Mouse (Mus musculus) gastrocnemius, postnatal 14 days (tissue): ENCODE results near the gene Cers6. TPM values are rescaled to one million over a fixed set of nuclear protein-coding genes. Genes with fewer than 3 reads are reported as not detected.

Experiments
- DNase-seq: peaks from one replicate; pipeline ENCODE4 v3.0.0; 2021; ENCODE audit warnings: mixed read lengths
- intact Hi-C: fragments of 180-260 bp; cut with DNase I; formaldehyde crosslinking; loops from one replicate; pipeline ENCODE4 v1.15.1; 2025; ENCODE audit warnings: low total_unique reads
- total RNA-seq, 2 experiments: library from RNA; stranded (reverse); gene quantifications; 2 replicates each; pipeline ENCODE4 v1.2.3; 2021

Cers6 gene
- total RNA-seq, 2 experiments from 2014 or later: 3.5 to 3.8 TPM

DNA sequence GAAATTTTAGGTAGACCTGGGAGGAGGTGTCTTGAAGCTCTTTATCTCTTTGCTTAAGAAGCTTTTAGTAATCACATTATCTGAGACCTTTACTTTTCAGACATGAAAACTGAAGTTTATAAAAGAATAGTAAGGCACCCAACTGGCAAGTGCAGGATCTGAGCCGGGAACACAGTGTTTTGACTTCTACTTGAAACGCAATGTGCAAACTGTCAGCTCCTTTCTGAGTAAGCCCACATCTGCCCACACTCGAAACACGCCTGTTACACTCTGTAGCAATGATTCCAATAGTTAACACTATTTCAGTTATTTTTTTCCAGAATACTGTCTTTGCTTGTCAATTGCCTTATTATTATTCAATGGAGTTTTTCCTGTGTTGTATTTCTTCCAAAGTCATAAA is 235.6 kb downstream of the Cers6 start:
- DNase-seq: no peak

DNA sequence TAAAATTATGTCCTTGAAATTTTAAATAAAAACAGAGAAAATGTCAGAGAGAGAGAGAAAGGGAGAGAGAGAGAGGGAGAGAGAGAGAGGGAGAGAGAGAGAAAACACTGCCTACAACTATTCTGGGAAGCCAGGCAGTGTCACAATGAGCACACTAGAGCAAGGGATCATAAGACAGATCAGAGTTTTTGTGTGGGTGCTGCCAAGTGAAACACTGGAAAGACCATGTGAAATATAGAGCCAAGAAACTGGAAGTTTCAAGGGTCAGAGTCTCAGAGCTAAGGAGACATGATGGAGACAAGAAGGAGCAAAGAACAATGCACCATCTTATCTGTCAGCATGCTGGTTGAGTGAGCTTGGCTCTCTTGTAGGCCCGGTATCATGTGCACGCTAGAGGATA is 236.3 kb downstream of the Cers6 start:
- DNase-seq: no peak
- intact Hi-C loops: no loop called here

More for the DNA sequence above, 235.6 kb downstream of the Cers6 start:
- intact Hi-C loops: no loop called here

DNA sequence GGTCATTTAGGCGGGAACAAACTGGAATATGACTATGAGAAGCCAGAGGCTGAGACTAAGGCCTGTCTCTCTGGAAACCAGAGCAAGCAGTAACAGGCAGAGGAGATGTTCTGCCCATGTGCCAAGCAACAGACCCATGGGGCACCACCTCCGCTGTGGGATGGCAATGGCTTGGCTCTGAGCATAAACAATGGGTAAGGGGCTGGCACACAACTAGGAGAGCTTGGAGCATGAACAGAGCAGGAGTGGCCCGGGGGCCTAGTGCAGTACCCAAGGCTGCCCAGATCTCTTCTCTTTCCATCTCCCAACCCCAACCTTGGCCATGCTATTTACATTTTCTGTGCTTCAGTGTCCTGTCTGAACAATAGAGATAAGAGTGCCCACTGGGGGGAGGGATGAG is 237.5 kb downstream of the Cers6 start:
- no peak for DNase-seq
- intact Hi-C loops: no loop called here

DNA sequence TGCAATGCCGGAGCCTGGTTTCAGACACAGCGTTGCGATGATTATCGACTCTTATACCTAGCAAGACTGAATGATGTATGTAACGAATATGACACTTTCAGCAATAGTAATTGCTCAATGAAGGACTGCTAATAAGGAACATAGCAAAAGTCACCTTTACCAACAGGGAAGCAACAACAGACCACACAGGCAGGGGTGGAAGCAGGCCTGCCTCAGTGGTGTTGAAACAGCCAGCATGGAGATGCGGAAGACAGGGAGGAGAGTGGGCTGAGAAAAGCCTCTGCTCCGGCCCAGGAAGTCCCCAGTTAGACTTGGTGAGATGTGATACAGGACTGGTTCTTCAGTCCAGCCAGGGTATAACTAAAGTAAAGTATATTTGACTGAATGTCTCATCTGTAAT is 237.9 kb downstream of the Cers6 start:
- no peak for DNase-seq

DNA sequence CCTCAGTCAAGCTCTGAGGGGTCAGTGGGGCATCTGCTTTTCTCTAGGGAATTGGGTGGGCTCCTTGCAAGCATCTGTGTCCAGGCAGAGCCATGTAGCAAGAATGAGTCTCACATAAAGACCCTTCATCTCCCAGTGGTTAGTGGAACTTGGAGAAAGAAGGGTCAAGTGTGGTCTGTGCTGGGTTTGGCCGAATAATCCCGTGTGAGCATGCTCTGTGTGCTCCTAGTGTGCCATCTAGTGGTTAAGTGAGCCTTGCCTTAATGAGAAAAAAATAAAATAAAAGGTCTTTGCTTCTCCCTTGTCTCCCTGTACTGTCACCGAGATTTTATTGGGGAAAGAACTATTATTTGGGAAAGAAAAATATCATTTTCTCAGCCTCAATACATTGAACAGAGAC is 239.5 kb downstream of the Cers6 start:
- intact Hi-C loops: loop anchor here (5.0 kb wide), 1 partner anchor 318 kb away; no protein-coding TSS in a partner anchor

More for the DNA sequence above, 237.9 kb downstream of the Cers6 start:
- intact Hi-C loops: no loop called here

DNA sequence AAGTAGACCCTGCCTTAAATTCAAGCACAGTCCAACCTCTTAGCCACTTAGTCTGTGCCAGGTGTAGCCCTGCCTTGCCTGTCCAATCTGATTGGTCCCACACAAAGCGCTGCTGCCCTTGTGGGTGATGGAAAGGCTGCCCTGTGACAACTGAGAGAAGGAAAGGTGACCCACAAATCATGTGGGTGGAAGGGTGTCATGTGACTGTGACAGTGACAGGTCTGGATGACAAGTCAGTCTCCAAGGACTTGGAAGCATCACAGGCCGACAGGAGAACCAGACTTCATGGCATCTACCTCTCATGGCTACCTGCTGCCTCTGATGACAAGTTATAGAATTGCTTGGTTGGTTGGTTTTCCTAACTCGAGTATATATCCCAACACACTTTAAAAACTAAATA is 242.3 kb downstream of the Cers6 start:
- no peak for DNase-seq
- intact Hi-C loops: loop anchor here (5.0 kb wide), 1 partner anchor 321 kb away; no protein-coding TSS in a partner anchor

More for the DNA sequence above, 239.5 kb downstream of the Cers6 start:
- DNase-seq: peak; percentile 30

DNA sequence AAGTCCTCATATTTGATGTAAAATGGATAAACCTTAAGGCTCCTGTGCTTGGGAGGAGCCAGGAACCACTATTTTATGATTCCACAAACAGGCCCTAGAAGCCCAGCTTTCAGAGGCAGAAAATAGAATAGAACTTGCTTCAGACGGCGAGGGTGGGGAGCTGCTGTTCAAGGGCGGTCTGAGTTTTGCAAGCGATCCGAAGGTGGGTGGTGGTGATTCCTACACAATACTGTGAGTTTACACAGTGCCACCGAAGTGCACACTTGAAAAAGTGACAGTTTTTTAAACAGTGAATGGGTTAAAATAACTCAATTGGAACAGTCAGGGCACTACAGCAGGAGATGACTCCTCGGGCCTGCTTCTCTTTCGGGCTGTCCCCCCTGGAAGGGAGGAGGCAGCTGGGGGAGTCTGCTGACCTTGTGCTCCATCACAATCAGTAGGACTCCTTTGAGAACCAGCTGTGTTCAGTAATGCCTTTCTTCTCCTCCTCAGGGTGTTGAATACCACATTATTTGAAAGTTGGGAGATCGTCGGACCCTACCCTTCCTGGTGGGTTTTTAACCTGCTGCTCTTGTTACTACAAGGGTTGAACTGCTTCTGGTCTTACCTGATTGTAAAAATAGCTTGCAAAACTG is 243.4 kb downstream of the Cers6 start:
- intact Hi-C loops: loop anchor here (5.0 kb wide), 1 partner anchor 322 kb away; no protein-coding TSS in a partner anchor
- no peak for DNase-seq

DNA sequence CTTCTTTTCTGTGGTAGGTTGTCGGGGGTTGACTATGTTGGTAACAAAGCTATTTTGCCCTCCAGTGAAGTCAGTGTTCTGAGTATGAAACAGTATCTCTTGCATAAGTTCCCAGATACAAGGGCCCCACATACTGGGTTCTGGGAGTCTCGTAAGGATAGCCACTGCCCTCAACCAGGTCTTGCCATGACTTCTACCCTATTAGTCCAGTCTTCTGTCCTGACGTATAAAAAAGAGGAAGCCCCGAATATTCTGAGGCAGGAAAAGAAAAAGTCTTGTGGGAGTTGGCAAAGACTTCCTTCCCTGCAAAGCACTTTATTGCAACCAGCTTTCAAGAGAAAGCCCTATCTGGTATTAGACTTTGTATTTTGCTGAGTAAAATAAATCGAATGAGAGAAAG is 248.0 kb downstream of the Cers6 start:
- intact Hi-C loops: no loop called here
- no peak for DNase-seq

DNA sequence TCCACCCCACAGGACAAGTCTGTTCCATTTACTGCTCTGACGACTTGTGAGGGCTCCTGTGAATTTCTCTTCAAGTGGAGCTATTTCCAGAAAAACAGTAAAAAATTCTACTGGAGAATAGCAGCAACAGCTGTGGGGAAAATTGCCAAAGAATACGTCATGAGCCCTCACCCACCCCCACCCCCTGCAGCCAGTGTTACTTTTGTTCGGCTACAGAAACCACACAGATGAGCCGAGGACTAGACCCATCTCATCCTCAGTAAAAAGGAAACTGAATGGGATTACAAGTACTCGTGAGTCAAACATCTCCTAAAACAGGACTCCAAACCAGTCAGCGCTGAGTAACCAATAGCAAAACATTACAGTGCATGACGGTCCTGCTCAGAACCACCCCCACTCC is 248.5 kb downstream of the Cers6 start:
- intact Hi-C loops: no loop called here
- peak; percentile 10 for DNase-seq

DNA sequence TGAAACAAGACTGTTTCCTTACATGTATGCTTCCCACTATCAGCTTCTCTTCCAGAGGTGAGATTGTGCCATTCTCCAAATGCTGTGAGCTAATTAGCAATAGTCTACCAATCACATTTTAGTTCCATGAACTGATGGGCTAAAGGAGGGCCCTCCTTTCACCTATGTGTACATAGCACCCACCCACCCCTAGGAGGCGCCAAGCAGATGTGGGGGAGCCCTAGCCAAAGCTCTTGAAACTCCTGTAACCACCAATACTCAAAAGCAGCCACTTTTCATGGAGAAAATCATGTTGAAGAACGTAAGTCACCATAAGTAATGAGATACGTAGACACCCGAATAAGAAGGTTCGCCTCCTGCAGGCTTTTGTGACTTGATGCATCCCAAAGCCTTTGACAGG is 251.4 kb downstream of the Cers6 start:
- intact Hi-C loops: no loop called here

DNA sequence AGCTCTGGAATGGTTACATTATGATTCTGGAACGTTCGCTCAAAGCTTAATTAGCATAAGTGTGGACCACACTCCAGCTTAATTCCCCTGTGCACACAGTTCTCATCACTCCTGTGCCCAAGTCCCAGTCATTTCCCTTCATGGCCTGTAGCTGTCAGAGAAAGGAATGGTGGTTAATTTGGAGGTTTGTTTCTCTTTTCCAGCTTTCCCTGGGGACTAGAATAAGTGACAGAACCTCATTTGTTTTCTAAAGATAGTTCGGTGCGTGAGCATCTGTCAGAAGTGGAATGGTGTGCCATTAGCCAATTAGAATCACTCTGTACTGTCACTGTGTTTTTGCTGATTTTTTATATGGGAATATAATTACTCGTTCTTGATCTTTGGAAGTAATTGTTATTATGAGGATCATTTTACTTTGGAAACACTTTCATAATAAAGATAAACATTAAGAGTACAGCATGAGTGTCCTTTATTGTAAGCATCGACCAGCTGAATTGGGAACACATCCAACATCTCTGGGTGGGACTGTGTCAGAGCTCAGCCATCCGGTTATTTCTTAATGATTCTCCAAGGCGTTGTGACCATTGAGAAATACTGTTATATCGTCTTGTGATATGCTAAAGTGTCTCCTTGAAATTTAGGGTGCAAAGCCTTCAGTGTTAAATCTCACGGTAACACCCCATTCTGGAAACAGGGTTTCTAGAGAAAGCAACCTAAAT is 252.7 kb downstream of the Cers6 start:
- intact Hi-C loops: no loop called here
- no peak for DNase-seq

More for the DNA sequence above, 251.4 kb downstream of the Cers6 start:
- DNase-seq: no peak

DNA sequence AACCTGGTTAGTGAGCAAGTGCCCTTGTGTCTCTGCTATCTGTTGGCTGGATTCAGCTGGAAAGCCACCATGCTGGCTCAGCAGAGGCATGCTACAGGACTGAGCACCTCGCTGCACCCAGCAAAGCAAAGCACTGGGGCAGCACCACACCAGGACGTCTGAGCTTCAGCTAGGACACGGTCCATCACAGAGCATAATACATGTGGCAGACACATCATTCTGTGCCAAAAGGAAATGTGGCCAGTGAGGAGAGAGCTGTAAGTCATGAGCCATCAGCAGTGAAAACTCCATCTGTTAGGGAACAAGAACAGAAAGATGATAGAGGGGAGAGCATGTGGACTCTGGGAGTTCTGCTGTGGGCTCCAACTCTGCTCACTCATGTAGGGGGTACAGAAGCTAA is 254.7 kb downstream of the Cers6 start:
- DNase-seq: no peak
- intact Hi-C loops: no loop called here

DNA sequence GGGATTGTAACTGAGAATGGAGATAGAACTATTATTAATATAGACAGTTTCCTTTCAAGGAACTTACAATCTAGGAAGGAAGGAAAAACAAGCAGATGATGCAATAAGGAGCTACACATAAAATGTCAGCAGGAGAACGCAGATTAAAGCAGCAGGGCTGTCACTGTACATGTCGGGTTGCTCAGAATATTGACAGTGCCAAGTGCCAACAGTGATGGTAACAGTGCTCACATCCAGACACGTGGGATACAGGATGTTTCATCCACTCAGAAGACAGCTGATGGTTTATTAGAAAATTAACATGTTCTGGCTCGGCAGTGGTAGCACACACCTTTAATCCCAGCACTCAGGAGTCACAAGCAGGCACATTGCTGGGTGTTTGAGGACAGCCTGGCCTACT is 255.5 kb downstream of the Cers6 start:
- DNase-seq: no peak
- intact Hi-C loops: no loop called here

DNA sequence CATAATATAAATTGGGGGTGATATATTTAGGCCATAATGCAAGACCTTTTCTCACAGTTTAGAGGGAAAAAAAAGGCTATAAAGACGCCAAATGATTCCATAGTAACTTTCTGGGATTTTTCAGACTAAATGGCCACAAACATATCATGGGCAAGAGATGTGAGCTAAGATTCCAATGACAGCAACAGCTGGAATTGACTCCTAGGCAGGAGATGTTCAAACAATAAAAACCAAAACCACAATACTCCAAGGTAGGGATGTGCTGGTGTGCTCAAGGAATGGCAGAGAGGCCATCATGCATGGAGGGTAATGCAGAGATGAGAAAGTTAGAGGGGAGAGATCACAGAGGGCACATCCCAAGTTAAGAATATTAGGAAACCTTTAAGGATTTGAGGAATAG is 257.8 kb downstream of the Cers6 start:
- intact Hi-C loops: no loop called here
- no peak for DNase-seq

DNA sequence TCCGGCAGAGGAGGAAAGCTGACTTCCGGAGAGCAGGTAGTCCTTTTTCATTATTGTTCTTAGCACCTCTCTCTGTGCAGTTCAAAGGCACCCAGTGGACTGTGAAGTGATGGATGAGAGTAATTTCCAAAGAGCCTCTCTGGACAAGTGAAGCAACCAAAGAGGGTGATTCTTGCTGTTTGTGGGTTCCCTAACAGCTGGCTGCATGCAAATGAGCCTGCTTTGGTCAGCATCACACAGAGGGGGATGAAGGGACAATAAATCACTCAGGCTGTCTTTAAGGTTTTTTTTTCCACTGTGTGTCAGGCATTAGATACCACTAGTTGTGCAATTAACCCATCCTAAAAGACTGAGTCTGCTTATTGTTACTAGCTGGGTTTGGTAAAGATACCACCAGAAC is 258.5 kb downstream of the Cers6 start:
- intact Hi-C loops: no loop called here

DNA sequence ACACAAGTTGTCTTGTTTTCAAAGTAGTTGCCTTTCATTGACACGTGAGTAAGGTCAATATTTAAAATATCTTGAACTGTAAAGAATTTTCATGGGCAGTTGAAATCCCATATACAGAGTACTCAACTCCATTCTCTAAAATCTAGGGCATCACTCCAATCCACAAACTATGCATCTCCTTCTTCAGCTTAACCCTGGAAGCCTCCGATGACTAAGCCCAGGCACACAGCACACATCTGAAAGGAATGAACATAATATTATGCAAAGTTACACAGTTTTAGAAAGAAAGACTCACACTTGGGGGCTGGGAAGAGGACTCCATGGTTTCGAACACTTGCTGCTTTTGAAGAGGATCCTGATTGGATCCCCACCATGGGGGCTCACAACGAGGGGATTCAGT is 260.4 kb downstream of the Cers6 start:
- intact Hi-C loops: no loop called here

More for the DNA sequence above, 258.5 kb downstream of the Cers6 start:
- no peak for DNase-seq

DNA sequence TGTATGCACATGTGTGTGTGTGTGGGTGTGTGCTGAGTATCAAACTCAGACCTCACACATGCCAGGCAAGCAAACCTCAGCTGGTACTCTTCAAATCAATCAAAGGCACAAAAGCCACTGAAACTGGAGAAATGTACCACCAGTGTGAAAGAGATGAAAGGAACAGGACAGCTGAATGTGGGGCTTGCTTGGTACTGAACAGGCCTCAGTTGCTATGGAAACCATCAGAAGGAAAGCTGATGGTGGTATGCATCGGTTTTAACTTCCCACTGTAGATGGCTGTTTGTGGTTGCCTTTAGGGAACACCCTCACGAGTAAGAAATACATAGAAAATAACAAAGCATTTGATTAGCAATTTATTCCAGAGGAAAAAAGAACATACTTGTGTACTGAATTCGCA is 264.2 kb downstream of the Cers6 start:
- intact Hi-C loops: no loop called here
- no peak for DNase-seq

More for the DNA sequence above, 260.4 kb downstream of the Cers6 start:
- DNase-seq: no peak

DNA sequence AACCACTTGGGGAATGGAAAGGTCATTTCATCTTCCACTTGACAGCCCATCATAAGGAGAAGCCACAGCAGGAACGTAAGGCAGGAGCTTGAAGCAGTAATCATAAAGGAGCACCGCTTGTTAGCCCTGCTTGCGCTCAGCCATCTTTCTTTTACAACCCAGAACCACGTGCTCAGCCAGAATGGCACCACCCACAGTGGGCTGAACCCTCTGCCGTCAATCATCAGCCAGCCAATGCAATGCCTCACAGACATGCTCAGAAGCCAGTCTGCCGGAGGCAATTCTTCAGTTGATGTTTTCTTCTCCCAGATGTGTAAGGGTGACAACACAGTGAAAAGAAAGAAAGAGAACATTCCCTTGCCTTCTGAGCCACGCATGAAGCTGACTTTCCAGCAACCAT is 267.1 kb downstream of the Cers6 start:
- intact Hi-C loops: no loop called here
- DNase-seq: no peak

DNA sequence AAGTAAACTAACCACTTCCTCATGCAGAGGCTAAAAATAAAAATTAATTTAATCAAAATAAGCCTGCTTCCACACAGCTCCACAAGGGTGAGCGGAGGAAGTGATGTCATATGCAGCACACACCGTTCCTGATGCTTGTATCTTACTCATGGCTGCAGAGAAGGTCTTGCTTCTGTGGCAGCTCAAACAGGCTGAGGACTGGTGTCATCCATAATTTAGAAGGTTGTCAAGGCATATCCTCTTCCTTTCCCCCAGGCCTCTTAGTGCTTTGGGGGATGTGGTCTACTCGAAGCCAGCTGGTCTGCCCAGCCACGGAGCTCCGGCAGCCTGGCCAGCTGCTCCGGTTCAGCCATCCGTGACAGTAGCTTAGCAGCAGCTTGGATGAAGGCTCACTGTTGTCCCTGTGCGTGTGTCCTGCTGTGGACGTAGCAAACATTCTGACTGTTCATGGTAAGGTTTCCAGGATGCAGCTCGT is 267.7 kb downstream of the Cers6 start:
- intact Hi-C loops: no loop called here
- peak; percentile 12 for DNase-seq

DNA sequence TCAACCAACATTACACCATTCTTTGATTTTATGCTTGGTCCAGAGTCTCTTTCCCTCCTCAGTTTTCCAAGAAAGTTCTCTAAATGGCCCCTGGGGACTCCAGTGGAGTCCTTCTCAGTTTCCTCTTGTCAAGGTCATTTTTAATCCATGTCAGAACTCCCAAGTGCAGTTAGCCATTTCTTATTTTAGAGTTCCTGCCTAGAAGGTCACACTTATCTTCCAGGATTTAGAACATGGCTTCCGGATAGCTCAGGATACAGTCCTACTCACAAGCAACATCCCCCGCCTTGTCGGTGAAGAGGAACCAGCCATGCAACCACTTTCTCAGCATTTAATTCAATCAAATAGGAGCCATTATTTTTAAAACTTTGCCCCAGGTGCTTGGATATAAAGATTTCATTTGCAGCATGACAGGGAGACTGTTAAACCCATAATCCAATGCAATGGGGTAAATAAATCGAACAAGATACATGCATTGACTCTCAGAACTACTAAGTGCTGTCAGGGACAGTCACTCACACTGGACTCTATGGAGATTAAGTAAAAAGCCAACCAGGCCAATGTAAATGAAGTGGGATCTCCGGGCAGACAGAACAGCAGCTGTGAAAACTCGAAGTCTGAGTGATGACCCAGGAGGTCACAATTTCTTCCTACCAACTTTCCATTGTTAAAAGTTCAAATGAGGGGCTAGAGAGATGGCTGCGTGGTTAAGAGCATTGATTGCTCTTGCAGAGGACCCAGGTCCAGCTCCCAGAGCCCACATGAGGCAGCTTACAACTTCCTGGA is 268.4 kb downstream of the Cers6 start:
- no peak for DNase-seq
- intact Hi-C loops: no loop called here
